Mouse (Mus musculus) spleen, postnatal 14 days (tissue): Measurements from ENCODE around the gene Tead1.
A peak's percentile ranks its signal among the peaks of the same experiment; 100 is the strongest.

ENCODE experiments used
- DNase-seq, 2 experiments: peaks; one replicate each; pipeline ENCODE4 v3.0.0; 2021 to 2022; ENCODE audit warnings: low spot score in 2 of 2

Tead1 gene

DNA sequence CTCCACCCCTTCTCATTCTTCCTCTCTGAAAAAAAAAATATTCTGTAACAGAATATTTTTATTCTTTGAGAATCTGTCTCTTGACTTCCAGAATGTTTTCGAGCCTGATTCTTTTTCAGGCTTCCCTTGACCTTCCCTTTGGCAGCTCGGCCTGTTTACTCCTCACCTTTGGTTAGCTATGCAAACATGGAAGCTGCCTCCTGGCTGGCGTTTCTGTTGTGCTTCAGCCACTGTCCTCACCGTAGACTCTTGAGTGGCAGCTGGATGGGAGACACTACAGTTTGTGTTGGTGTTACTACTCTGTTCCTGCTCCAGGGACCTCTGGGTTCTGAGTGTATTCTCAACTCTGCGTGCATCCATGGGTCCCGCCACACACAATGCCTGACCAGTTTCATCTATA is 176.3 kb downstream of the Tead1 start:
- no peak for DNase-seq

DNA sequence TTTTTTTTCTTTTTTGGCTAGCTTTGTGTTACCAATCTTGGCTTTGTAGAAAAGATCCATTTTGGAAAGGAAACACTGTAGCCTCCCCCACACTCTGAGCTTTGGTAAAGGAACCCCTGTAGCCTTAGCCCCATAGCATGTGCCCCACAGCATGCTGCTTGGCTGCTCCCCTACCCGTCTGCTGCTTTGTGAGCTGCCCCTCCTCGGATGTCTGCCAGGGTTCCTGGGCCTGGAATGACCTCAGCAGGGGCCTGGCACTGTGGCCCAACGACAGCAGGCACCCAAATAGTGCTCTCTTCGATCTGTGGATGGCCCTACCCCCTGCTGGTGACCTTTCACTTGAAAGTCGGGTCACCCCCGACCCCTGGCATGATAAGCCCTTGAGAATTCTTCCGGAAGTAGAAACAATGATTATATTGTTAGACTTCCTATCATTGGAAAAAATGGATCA is 177.0 kb downstream of the Tead1 start:
- no peak for DNase-seq

DNA sequence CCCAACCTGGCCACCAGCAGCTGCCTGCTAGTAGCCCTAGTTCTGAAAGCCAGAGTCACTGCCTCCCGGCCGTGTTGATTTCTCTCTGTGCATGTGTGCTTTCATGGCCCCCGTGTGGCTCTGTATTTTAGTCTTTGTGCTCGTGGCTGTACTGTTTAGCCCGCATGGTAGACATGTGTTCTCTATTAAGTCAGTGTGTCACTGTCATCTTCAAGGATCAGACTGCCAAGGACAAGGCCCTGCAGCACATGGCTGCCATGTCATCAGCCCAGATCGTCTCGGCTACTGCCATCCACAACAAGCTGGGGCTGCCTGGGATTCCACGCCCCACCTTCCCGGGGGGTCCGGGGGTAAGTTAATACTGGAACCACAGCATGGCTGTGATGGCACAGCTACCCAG is 177.5 kb downstream of the Tead1 start:
- no peak for DNase-seq

DNA sequence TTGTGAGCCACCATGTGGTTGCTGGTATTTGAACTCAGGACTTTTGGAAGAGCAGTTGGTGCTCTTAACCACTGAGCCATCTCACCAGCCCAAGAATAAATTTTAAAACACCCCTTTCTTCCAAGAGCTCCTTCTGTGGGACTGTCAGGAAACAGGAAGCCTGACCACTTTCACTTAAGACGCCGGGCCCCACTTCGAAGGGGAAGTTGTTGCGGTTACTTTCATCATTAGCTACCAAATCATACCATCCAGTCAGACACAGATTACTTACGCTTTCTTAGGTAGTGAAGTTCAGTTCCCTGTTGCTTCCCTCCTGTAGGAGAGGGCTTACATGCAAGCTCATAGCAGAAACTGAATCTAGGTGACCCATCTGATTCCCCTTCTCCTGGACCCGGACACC is 180.8 kb downstream of the Tead1 start:
- DNase-seq = no peak

DNA sequence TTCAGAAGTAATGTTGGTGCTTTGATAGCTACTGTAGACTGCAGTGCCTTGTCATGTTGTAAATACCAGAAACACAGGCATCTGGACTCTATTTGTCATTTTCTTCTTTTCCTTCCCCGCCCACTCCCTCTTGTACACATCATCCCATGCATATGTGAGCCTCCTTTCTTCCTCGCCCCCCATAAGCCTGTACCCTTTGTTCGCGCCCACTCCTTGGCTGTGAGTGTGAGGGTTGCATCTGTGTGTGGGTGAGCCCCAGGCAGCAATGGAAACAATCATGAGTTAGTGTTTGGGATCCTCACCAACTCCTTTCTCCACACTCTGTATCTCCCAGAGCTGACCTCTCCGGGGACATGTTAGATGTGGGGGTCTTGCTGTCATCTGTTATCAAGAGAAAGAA is 183.0 kb downstream of the Tead1 start:
- DNase-seq = no peak

DNA sequence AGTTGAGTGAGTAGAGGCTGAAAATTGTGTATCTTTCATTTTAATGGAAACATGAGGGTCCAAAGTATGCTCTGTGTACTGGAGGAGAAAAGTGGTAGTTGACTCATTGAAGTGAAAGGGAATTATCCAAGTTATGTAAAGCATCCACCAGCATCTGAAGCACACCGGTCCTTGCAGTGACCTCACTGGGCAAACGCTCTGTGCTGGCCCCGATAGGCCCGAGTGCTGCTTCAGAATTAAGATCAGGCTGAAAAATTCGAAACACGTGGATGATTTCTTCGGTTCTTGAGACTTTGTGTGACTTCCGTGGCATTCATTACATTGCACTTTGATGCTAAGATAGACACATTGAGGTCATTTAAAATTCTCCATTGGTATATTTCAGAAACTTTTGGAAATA is 185.1 kb downstream of the Tead1 start:
- DNase-seq = no peak

DNA sequence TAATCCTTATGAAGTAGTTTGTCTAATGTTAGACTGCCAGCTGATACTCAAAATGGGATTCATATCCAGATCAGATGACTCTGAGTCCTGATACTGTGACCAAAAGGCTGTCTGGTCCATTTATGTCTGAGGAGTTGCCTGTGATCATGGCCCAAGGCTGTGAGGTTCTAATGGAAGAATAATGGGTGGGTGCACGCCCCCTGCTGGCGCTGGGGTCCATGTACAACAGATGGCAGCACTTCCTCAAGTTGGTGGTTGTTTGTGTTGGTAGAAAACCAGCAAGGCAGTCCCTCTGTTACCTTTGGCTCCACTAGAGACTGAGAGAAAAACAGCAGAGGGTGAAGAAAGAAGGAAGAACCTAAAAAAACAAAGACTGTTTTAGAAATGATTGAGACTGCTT is 186.6 kb downstream of the Tead1 start:
- no peak for DNase-seq

DNA sequence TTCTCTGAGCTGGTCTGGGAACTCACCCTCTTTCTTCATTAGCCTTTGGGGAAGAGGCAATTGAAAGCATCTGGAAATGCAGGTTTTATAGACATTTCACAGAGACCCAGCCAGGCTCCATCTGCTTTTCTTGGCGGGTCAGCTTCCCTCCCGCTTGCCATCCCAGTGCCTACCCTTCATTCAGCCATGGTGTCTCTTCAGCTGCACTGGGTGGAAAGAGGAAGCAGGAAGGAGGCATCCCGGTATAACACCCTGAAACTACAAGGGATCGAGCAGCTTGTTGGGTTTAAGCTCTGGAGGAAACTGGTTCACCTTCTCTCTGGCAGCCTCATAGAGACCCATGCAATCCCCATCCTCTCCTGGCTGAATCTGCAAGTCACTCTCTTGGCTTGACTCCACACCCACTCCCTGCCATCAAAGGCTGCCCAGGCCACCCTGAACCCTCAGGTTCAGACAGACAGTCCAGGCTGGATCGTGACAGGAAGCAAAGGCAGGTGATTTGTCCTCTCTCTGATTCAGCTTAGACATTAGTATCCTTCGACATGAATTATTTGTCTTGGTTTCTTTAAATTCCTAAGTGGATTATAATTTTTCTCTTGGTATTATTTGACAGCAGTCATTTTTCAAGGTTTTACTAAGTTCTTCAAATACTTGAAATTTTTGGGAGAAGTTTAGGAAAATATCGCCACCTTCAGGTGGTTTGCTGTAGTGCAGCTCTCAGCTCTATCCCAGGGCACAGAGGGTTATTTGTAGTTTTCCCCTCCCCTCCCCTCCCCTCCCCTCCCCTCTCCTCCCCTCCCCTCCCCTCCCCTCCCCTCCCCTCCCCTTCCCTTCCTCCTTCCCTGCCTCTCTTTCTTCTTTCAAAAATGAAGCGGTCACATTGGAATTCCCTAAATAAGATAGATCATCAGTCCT is 189.7 kb downstream of the Tead1 start:
- DNase-seq = peak in 1 of 2 experiments; percentile 13

DNA sequence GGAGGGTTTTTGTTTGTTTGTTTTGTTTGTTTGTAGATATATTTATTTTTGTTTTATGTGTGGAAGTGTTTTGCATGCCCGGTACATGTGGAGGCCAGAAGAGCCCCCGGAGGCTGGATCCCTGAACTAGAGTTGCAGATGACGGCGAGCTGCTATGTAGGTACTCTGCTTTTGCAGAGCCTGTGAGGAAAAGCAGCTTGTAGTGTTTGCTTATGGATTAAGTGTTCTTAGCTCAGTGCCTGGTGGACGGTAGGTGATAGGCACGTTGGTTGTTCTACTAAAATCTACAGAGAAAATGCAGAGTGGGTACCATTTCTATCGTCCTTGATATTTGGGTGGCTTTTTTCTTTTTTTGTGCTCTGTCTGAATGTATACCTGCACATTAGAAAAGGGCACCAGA is 192.6 kb downstream of the Tead1 start:
- DNase-seq = no peak

DNA sequence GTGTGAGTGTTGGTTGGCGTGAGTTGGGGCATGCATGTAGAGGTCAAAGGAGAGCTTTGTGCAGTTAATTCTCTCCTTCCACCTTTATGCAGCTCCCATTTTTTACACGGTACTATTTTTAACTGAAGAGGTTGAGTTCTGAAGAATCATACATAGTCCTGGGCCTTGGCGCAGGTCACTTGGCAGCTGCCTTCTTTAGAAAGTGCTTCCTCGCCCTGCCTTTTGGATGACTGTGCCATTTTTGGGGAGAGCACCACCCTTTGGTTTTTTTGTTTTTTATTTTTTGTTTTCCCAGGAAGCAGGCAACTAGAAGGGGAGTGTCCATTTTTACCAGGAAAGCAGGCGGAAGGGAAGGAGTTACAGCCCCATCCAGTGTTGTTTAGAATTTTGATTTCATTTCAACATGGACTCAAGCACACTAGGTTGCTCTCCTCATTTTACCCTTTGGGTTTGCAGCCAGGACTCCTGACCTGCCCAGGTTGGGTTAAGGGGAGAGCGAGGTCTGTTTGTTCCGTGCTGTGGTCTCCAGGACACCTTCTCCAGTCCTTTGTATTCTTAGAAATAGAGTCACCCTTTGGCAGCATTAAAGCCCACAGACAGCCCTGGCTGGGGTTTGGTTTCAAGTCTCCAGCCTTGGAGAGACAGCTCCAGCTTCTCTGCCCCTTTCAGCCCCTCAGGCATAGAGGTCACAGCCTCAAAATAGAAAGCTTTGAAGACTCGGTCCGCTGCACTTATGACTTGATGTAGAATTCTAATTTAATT is 193.5 kb downstream of the Tead1 start:
- DNase-seq = no peak

DNA sequence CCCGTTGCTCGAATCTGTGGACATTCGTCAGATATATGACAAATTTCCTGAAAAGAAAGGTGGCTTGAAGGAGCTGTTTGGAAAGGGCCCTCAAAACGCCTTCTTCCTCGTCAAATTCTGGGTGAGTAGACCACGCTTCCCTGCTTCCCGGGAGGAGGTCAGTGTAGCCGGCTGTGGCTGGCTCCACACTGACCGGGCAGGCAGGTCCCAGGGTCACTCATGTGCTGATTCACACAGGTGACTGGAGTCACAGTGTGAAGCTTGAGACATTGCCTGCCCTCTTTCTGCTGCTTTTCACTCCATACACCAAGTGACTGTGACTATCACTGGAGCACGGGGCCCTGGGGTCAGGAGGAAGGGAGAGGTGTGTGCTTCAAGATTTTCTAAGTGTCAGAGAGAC is 197.0 kb downstream of the Tead1 start:
- no peak for DNase-seq

DNA sequence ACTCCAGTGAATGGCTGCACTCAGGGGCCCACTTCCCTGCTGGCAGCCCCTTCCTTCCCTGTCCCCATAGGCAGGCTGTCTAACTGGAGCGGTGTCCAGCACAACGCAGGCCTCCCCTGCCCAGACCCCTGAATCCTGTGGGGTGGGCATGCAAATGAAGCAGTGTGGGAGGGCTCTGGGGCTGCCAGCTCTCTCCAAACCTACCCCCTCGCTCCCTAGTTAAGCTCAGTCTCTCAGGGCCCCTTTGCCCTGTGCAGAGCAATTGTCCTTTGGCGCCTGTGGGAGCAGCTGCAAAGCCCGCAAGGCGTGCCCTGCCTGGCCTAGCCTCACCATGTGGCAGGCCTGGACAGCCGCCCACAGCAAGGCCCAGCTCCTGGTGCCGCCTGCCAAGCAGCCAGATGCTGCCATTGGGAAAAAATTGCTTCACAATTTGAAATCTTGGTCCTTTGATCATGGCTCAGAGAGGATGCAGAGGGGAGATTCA is 204.7 kb downstream of the Tead1 start:
- DNase-seq = no peak

DNA sequence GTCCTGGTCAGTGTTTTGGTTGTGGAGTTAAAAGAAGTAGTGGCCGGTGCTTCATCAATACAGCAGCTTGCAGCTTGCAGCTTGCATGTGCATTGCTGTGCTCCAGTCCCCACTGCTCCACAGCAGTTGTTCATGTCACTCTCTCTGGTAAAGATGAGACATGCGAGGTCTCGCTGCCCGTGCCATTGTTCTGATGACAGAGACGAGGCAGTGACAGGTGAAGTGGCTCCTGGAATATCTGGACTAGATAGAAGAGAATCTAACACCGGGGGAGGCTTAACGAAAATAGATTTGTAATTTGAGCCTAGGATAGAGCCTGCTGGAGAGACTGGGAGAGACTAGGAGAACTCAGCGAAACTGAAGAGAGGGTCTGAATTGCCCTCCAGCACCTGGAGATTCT is 206.4 kb downstream of the Tead1 start:
- DNase-seq = no peak

DNA sequence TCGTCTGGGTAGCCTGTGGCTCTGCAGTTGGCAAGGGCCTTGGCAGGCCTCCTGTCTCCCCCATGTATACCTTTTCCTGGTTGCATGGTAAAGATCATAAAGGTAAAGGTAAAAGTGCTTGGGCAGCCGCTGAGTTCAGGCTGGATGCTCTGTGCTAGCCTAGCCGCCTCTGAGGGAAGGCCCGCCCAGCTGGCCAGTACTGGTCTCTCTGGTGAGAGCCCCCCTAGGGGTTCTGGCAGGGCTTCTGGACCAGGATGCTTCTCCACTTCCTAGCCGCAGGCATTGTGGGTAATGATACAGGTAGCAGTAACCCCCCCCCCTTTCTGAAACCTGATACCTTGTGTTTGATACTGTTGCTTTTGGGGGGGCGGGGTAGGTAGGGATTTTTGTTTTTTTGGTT is 212.8 kb downstream of the Tead1 start:
- DNase-seq = no peak

DNA sequence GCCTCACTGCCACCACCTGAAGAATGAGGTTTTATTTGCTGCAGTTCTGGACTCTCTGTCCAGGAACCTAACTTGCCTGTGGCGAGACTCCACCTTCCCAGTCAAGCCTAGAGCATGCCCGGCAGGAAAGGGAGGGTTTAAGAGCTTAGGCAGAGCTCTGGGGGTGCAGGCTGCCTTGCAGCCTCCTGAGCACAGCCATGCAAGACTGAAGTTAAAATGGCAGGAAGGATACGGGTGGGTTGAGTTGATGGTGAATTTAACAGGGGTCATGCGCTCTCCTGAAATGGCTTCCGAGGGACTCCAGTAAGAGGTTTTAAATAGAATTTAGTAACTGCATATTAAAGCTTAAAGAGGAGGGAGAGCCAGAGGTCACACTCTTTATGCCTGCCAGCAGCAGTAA is 213.5 kb downstream of the Tead1 start:
- no peak for DNase-seq

DNA sequence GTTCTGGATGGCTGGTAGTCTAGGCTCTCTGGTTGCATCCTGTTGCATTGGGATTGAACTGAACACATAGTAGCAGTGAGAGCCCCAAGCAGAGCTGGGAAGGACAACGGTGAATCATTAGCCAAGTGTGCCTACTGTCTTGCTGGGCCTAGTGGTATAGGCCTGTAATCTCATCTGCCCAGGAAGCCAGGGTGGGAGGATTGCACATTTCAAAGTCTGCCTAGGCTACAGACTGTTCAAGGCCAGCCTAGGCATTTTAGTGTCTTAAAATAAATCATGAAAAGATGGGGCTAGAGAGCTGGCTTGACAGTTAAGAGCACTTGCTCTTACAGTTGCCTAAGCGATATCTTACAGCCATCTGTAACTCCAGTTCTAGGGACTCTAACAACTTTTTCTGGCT is 217.2 kb downstream of the Tead1 start:
- DNase-seq = no peak

DNA sequence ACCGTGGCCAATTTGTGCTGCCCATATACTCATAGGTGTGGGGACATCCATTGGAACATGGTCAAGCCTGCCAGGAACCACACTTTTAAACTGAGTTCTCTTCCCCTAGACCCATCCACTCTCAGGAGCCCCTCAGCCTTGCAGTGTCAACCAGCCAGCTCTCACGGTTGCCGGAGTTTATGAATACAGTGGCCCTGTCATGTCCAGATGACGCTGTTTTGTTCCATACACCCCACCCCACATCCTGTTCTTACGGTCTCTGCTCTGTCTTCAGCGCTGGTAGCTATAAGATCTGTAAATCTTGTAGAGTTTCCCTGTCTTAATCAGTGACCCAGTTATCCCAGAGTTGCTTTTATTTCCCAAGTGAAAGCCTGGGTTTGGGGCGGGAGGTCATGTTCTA is 222.6 kb downstream of the Tead1 start:
- no peak for DNase-seq

DNA sequence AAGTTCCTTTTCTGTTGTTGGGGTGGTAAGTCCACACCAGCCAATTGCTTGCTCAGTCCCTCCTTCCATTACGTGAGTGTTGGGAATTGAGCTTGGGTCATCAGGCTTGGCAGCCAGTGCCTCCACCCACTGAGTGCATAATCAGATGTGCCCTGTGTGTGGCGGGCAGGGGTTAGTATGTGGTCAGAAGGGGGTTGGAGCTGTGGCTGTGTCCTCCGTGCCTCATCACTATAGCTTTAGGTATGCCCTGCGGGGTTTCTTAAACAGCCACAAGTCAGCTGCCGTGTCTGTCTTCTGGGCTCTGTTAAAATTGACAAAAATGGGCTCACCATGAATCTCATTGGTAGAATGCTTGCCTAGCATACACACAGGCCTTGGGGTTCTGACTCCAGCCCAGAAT is 227.7 kb downstream of the Tead1 start:
- no peak for DNase-seq

DNA sequence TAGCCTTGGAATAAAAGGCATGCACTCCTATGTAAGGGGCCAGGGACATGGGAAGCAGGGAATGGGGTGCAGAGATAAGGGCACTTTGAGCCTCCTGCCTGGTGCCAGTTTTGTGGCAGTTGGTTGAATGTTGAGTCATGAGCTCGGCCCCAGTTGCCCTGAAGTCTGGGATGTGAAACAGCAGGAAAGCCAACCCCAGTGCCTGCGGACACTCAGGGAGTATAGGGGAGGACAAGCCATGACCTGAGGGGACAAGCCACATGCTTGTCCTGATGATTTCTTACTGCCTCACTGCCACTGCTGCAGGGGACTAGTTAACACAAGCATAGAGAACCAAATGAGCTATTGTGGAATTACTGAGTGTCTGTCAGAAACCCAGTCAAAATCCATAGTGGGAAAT is 228.3 kb downstream of the Tead1 start:
- no peak for DNase-seq

DNA sequence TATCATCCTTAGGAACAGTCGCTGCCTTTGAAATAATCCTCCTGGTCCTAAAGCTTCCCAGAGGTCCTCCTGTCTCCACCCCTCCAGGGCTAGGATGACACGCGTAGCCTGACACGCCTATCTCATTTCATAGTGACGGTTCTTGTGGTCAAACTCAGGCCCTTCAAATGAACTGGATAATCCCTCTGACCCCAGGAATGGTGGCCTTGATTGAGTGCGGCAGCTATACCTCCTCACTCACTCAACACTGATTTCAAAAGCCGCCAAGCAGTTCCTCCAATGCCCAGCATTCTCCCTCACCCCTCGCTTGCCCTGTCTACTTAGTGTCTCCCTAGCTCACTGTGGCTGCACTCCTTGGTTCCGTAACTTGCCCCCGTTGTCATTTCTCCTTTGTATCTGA is 230.0 kb downstream of the Tead1 start:
- no peak for DNase-seq

DNA sequence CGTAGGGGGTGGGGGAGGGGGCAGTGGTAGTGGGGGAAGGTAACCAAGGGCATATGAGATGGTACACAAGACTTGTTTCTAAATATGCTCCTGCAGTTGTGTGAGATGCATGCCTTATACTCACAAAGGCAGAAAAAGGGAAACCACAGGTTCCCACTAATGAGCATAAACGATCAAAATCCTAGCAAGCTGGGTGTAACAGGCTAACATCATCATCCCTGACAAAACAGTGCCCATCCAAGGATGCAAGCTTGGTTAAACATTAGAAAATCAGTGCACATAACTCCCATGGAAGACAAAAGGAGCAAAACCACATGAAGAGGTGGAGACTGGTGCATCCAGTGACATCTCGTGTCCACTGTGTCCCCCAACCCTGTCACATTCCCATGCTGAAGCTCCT is 233.9 kb downstream of the Tead1 start:
- no peak for DNase-seq

DNA sequence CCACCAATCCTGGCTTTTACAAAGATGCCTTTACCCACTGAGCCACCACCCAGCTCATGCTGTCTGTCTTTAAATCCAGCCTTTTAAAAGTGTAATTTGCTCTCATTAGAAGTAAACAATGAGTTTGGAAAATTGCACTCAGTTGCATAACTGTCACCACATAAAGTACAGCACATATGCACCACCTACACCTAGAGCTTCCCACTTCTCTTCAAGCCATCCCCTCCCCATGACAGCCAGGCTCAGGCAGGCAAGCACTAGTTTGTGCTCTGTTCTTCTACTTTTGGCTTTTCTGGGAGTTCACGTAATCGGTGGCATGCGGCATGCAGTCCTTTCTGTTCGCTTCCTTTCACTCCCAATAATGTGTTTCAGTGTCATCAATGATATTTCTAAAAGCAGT is 236.5 kb downstream of the Tead1 start:
- DNase-seq = no peak
